Mouse (Mus musculus) cerebellum, adult 11 months (tissue): ENCODE results near the gene Dusp9.

ENCODE experiments used
- DNase-seq: peaks from one replicate; pipeline ENCODE4 v3.0.0; 2022

Dusp9 gene

GRCm38 (mm10) chrX:73639255-73639675, at the start of gene Dusp9:
Gene Dusp9, plus strand, starts transcription at chrX:73639419.
- DNase-seq = no peak

DNA sequence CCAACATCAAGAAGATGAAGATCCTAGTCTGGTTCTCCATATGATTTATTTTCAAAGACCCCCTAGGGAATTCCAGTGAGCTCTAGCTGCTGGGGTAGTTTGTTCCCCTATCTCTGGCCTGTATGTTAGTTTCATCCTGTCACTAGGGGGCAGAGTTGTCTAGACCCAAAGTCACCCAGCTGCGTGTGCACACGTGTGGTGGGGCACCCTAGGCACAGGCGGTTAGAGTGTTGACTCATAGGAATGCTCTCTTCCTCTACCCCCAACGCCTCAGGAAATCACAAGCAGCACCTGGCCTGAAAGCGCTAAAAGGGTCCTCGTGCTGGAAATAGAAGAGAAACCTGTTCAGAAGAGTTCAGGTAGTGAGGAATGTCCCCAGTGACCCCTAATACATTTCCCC, 46.0 kb upstream of the Dusp9 start:
- no peak for DNase-seq

DNA sequence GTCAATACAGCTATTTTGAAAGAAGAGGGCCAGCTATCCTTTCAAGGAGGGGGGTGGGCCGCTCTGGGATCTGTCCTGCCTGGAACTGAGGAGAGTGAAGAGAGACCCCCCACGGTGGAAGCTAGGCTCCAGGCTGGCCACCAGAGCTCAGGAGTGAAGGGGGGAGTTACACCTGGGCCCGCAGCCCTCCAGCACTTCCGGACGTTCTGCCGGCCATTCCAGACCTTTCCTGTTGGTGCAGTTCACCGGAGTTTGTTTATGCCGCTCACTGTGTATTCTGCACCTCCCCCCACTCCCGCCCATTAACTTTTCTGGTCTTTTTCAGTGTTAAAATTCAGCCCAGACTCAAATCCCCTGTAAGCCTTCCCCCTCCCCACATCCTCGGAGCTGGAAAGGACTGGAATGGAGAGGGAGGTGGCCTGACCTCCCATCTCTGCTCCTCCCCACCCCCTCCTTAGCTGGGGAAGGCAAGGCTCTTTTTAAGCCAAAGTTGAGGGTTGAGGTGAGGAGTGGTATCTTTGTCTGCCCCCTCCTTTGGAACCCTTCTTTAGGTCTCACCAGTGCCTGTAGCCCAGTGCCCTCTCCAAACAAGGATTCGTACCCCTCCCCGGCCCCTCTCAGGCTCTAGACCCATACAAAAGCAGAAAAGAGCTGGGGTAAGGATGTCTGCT, 44.6 kb upstream of the Dusp9 start:
- no peak for DNase-seq

- DNase-seq = no peak
Observed at GRCm38 (mm10) chrX:73595297-73595938, 43.8 kb upstream of the Dusp9 start.

DNA sequence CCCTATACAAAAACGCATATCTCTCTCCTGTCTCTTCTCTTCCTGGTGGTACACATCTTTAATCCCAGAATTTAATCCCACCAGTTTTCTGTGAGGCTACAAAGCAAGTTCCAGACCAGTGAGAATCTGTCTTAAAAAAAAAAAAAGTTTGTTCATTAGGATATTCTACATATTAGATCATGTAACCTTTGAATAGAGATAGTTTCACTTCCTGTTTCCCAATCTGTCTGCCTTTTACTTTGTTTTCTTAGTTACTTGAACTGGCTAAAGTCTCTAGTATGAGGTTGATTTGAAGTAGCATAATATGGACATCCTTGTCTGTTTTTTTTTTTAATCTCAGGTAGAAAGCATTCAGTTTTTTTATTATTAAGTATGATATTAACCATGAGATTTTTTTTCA, 37.8 kb upstream of the Dusp9 start:
- no peak for DNase-seq

DNA sequence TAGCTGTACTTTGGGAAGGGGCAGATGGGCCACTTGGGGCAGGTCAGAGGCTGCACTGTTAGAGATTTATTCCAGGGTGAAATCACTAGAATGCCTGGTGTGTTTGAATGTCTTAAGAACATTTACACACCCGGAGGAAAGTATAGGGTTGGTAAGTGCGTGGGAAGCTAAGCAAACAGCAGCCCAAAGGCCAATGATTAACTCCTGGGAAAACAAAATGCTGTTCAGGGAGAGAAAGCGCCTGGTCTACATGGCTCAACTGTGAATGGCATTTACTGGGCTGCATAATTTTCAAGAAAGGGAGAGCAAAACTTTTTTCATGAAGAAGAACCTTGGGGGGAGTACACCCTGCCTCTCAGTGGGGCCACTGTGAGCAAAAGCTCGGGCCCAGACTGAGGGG, 25.6 kb upstream of the Dusp9 start:
- no peak for DNase-seq

GRCm38 (mm10) chrX:73615876-73616275, 23.3 kb upstream of the Dusp9 start:
- no peak for DNase-seq

- DNase-seq = no peak
Observed at GRCm38 (mm10) chrX:73619401-73619800, 19.8 kb upstream of the Dusp9 start.

DNA sequence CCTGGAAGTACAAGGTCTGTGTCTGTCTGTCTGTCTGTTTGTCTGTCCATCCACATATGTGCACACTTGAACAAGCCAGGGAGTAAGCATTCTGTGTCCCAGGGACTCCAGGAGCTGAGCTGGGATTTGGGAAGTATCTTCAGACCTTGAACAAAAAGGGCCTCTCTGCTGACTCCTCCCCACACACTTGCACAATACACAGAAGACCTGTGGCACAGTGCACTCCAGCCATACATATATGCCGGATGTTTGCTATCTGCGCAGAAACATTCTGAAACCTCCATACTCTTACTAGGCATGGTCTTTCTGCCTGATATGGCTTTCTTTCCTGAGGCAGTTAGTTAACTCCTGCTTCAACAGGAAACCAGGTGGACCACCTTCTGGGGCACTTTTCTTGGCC, 19.3 kb upstream of the Dusp9 start:
- no peak for DNase-seq

GRCm38 (mm10) chrX:73626981-73627380, 12.2 kb upstream of the Dusp9 start:
- DNase-seq = no peak

- no peak for DNase-seq
Observed at GRCm38 (mm10) chrX:73635425-73635824, 3.8 kb upstream of the Dusp9 start.

GRCm38 (mm10) chrX:73637415-73637814, 1.8 kb upstream of the Dusp9 start:
- no peak for DNase-seq

- DNase-seq = no peak
Observed at GRCm38 (mm10) chrX:73639901-73640469, 766 bp downstream of the Dusp9 start.

DNA sequence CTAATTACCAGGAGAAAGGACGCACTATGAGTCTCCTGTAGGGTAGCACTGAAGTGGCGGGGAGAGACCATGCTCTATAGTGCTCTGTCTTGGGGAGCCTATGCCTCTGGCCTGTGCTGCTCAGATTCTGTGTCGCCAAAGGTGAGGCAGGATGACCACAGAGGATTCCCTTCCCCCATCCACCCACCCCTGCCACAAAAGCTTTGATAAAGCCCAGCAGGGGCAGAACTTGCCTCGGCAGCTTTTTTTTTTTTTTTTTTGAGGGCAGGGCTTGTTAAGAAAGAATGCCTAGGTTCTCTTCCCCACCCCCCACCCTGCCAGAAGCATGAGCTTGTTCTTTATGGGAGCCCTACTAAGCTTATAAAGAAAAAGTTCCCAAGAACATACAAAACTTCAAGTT, 5.9 kb downstream of the Dusp9 start:
- no peak for DNase-seq

- DNase-seq = no peak
Observed at GRCm38 (mm10) chrX:73650869-73651268, 11.7 kb downstream of the Dusp9 start.

- no peak for DNase-seq
Observed at GRCm38 (mm10) chrX:73653392-73653791, 14.2 kb downstream of the Dusp9 start.

GRCm38 (mm10) chrX:73654177-73654576, 15.0 kb downstream of the Dusp9 start:
- DNase-seq = no peak

DNA sequence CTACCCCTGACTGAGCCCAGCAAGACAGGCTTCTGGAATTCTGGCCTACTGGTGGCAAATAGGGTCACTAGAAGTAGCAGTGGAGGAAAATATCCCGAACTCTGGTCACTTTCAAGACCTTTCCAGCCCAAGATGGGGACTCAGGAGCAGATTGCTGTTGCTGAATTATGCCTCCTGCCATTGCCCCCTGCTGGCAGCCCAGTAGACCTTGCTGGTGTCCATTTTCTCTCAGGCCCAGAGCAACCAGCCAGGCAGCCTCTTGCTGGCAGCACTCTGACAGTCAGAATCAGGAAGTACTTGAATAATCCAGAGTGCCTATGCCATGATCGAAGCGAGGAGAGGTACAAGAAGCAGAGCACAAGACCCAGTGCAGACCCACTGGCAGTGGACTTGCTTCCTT, 16.3 kb downstream of the Dusp9 start:
- no peak for DNase-seq

GRCm38 (mm10) chrX:73658391-73658790, 19.2 kb downstream of the Dusp9 start:
- DNase-seq = no peak

- DNase-seq = no peak
Observed at GRCm38 (mm10) chrX:73658936-73659574, 19.8 kb downstream of the Dusp9 start.

DNA sequence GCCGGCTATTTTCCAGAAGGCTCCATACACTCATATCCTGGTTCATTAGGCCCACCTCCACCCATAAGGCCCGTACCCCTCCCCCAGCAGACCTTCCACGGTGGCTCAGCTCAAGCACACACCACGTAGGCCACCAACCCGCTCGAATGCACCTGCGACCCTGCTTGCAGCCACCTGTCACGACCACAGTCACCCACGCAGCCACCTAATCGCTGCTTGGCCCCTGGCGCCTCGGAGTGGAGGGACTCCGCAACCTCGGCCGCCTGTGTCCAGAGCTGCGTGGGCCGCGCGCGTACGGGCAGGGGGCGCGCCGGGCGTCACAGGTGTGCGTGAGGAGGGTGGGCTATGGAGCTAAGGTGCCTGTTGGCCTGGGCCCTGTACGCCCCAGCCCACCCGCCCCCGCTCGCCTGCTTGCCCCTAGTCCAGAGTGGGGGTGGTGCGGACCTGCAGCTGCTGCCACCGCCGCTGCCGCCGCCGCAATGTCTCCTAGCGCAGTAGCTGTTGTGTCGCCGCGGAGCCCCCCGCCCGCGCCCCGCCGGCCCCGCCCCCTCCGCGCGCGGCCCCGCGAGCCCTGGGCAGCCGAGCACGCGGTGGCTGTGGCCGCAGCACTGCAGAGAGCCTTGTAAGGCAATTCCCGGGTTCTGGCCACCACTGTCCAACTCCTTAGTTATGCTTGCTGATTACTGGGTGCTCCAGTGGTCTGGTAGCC, 20.5 kb downstream of the Dusp9 start, which contains the start of gene Pnck:
TSS of gene Pnck (minus strand) at position 543 of the 709 bp plus-strand sequence.
- DNase-seq = no peak

DNA sequence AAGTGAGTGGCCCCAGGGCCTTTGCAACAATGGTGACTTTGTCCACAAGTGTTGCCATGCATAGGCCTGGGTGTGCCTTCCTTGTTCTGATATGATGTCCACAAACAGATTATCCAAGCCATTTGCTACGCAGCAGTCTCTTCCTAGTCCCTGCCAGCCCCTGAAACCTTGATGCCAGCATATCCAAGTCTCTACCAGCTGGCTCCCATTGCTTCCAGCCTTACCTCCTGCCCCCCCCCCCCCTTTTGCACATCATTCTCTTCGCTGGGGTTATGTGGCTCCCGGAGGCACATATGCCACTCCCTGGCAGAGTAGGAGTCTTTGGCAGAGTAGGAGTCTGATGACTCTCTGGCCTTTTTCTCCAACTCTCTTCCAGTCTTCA, 21.1 kb downstream of the Dusp9 start:
- no peak for DNase-seq

GRCm38 (mm10) chrX:73663143-73663542, 23.9 kb downstream of the Dusp9 start:
- no peak for DNase-seq
